Mouse (Mus musculus) stomach, postnatal 0 days (tissue): ENCODE data around the gene Snrpc.

Experiments
- CTCF ChIP-seq: IDR thresholded peaks from 2 replicates; pipeline ENCODE4 v1.5.1; 2016; ENCODE audit warnings: antibody characterized with exemption, low read depth, mild to moderate bottlenecking, moderate library complexity
- EP300 ChIP-seq: optimal IDR thresholded peaks from 2 replicates; pipeline ENCODE3; 2016; ENCODE audit warnings: antibody characterized with exemption

- no peak for TF ChIP-seq CTCF
- TF ChIP-seq EP300 = no peak
These were observed 21.2 kb downstream of the Snrpc start for GRCm38 (mm10) chr17:27859131-27859530.
